Mouse (Mus musculus): ENCODE measurements at regions not wholly inside any gene's neighbourhood (a gene's known extent, or its start where the extent isn't known, plus 50 kb on each side); places are given as distances from the start of the nearest gene placed in this dataset.

DNA sequence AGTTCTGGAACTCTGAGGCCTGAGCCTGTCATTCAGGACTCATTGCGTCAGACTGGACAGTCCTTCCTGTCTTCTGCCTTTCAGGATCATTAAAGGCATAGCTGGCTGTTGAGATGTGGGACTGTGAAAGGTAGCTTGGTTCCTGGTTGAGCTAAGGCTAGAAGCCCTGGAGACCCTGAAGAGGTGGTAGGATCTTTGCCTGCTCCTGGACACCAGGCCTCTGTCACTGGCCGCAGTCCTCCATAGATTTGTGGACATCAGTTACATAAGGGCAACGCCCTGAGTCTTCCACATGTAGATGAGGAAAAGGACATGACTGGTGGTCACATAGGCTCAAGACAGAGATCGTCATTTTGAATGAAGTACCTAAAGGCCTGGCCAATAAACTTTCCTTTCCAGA lies 127.9 kb downstream of the Opa1 start:
- H3K27ac ChIP-seq (replicated peaks; ENCODE audit: low read depth, low read length) = no peak overlapping the region
- H3K4me2 ChIP-seq (ENCODE audit: low read depth, low read length) = no peak overlapping the region
- no peaks in the 10 kb centered on the region for H3K27me3 ChIP-seq (replicated peaks; ENCODE audit: control insufficient read depth, insufficient read depth, low read length)
- H3K36me3 ChIP-seq (ENCODE audit: control insufficient read depth, insufficient read depth, low read length) = no peaks in the 10 kb centered on the region
- 92% methylated on average over 4 of the region's 4 CpGs for WGBS
- no peak overlapping the region for H3K9ac ChIP-seq (ENCODE audit: low read depth, low read length)
- no peak for DNase-seq (ENCODE audit: low spot score)
- H3K4me1 ChIP-seq (ENCODE audit: control insufficient read depth, insufficient read depth, low read length) = no peaks in the 10 kb centered on the region
- H3K4me3 ChIP-seq (ENCODE audit: low read depth, low read length) = no peak overlapping the region
- no peaks in the 10 kb centered on the region for H3K9me3 ChIP-seq (ENCODE audit: control insufficient read depth, low read length)
- no peak for ATAC-seq (ENCODE audit: low read depth)

DNA sequence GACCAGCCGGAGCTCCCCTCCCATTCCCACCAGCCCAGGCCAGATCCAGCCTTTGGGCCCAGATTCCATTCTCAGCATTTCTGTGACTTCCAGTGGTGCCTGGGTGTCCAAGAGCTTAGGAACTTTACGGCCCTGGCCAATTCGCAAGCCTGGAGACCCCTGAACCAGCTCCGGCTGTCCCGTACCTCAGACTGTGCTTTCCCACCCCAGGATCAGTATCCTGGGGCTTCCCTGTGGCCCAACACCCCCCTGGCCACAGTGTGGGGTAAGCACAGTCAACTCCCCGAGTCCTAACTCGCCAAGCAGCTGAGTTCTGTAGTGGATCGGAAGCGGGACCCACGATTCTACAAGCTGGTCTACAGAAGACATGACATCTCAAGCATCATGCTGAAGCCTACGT lies 128.5 kb downstream of the Opa1 start:
- ATAC-seq (ENCODE audit: low read depth) (no peak), DNase-seq (ENCODE audit: low spot score) (no peak)
- Histone ChIP-seq H3K4me1 (ENCODE audit: control insufficient read depth, insufficient read depth, low read length) (0 out of 2 replicates have a peak, but pooled peaks cover 5% of the 10 kb centered on the region), H3K36me3 (ENCODE audit: control insufficient read depth, insufficient read depth, low read length) (no peaks in the 10 kb centered on the region), H3K9ac (ENCODE audit: low read depth, low read length) (no peak overlapping the region), H3K27me3 (replicated peaks; ENCODE audit: control insufficient read depth, insufficient read depth, low read length) (no peaks in the 10 kb centered on the region), H3K4me2 (ENCODE audit: low read depth, low read length) (no peak overlapping the region), H3K4me3 (ENCODE audit: low read depth, low read length) (no peak overlapping the region), H3K27ac (replicated peaks; ENCODE audit: low read depth, low read length) (no peak overlapping the region), H3K9me3 (ENCODE audit: control insufficient read depth, low read length) (no peaks in the 10 kb centered on the region)
- WGBS = 86% methylated on average over 11 of the region's 11 CpGs

DNA sequence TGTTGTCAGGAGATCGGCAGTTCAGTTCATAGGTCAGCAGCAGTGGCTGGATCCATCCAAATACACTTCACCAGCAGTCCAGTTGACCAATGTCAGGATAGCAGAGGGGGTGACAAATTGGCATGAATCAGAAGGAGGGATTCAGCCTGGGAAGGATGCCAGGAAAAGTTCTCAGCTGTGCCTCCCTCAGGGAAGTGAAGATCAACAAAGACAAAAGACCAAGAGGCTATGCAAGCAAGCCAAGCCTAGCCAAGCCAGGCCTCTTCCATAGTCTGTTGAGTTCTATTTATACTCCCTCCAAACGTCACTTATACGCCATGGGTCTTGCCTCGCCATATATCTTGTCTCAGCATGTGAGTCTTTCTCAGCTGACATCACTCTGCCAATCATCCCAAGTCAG lies 129.9 kb downstream of the Opa1 start:
- H3K4me3 ChIP-seq (ENCODE audit: low read depth, low read length) = no peak overlapping the region
- ATAC-seq (ENCODE audit: low read depth) (no peak), DNase-seq (ENCODE audit: low spot score) (no peak)
- no peaks in the 10 kb centered on the region for H3K27me3 ChIP-seq (replicated peaks; ENCODE audit: control insufficient read depth, insufficient read depth, low read length)
- peaks cover 8% of the 10 kb centered on the region; the same call in 1 of the 2 replicates for H3K4me1 ChIP-seq (ENCODE audit: control insufficient read depth, insufficient read depth, low read length)
- H3K9ac ChIP-seq (ENCODE audit: low read depth, low read length) = no peak overlapping the region
- H3K9me3 ChIP-seq (ENCODE audit: control insufficient read depth, low read length) = no peaks in the 10 kb centered on the region
- H3K4me2 ChIP-seq (ENCODE audit: low read depth, low read length) = no peak overlapping the region
- WGBS = 78% methylated on average over 4 of the region's 4 CpGs
- H3K36me3 ChIP-seq (ENCODE audit: control insufficient read depth, insufficient read depth, low read length) = no peaks in the 10 kb centered on the region
- no peak overlapping the region for H3K27ac ChIP-seq (replicated peaks; ENCODE audit: low read depth, low read length)

DNA sequence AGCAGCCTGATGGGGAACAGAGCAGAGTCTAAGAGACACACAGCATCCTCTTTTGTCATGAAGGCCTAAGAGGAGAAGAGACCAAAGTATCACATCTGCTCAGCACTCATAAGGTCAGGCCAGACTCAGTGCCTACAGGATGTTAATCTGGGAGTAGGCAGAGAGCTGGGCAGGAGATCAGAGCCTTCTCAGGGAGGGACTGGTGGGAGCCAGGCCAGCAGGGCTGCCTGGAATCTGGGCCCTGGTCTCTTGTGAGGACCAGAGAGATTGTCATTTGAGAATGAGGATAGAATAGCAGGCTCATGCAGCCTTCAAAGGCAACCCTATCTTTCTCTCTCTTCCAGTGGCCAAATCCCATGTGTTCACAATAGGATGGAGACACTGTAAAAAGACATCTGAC lies 132.3 kb downstream of the Opa1 start:
- Histone ChIP-seq H3K4me1 (ENCODE audit: control insufficient read depth, insufficient read depth, low read length) (peaks cover 17% of the 10 kb centered on the region; the same call in 1 of the 2 replicates), H3K36me3 (ENCODE audit: control insufficient read depth, insufficient read depth, low read length) (no peaks in the 10 kb centered on the region), H3K4me3 (ENCODE audit: low read depth, low read length) (no peak overlapping the region), H3K27me3 (replicated peaks; ENCODE audit: control insufficient read depth, insufficient read depth, low read length) (no peaks in the 10 kb centered on the region), H3K4me2 (ENCODE audit: low read depth, low read length) (no peak overlapping the region), H3K27ac (replicated peaks; ENCODE audit: low read depth, low read length) (no peak overlapping the region), H3K9me3 (ENCODE audit: control insufficient read depth, low read length) (no peaks in the 10 kb centered on the region), H3K9ac (ENCODE audit: low read depth, low read length) (no peak overlapping the region)
- ATAC-seq (ENCODE audit: low read depth) = no peak
- no peak for DNase-seq (ENCODE audit: low spot score)

DNA sequence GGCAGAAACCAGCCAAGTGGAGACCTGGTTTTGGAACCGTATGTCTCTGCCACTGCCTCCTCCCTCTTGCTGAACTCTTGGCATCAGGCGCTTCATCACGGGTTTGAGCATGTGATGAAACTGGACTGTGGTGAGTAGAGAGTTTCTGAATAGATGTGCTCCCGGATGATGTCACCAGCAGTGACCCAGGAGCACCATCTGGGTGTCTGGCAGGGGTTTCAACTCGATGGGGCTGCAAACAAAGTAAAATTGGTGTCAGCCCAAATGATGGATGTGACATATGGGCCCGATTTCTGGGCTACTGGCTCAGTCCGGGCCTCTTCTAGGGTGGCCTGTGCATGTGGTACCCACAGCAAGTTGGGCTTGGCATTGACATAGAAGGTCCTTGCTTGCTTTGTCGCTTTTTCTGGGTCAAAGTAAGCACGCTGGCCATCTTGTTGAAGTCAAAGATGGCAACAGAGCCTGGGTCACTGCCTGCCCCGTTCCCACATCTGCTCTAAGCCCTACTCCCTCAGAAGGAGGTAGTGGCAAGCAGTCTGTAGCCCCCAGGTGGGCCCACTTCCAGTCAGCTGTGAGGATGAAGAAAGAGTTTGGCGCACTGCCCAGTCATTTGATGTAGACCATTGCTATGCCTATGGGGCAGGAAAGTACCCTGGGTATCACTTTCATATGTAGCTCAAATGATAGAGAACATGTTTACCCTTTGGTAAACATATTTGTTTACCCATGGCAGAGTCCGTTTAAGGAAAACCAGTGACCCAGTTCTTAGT lies 133.0 kb downstream of the Opa1 start:
- WGBS = 67% methylated on average over 12 of the region's 12 CpGs
- no peak overlapping the region for H3K27ac ChIP-seq (replicated peaks; ENCODE audit: low read depth, low read length)
- H3K4me2 ChIP-seq (ENCODE audit: low read depth, low read length) = no peak overlapping the region
- H3K27me3 ChIP-seq (replicated peaks; ENCODE audit: control insufficient read depth, insufficient read depth, low read length) = no peaks in the 10 kb centered on the region
- H3K9ac ChIP-seq (ENCODE audit: low read depth, low read length) = no peak overlapping the region
- H3K4me3 ChIP-seq (ENCODE audit: low read depth, low read length) = no peak overlapping the region
- ATAC-seq (ENCODE audit: low read depth) (peak; percentile 57), DNase-seq (ENCODE audit: low spot score) (no peak)
- H3K9me3 ChIP-seq (ENCODE audit: control insufficient read depth, low read length) = no peaks in the 10 kb centered on the region
- peaks cover 17% of the 10 kb centered on the region; the same call in 1 of the 2 replicates for H3K4me1 ChIP-seq (ENCODE audit: control insufficient read depth, insufficient read depth, low read length)
- H3K36me3 ChIP-seq (ENCODE audit: control insufficient read depth, insufficient read depth, low read length) = no peaks in the 10 kb centered on the region

DNA sequence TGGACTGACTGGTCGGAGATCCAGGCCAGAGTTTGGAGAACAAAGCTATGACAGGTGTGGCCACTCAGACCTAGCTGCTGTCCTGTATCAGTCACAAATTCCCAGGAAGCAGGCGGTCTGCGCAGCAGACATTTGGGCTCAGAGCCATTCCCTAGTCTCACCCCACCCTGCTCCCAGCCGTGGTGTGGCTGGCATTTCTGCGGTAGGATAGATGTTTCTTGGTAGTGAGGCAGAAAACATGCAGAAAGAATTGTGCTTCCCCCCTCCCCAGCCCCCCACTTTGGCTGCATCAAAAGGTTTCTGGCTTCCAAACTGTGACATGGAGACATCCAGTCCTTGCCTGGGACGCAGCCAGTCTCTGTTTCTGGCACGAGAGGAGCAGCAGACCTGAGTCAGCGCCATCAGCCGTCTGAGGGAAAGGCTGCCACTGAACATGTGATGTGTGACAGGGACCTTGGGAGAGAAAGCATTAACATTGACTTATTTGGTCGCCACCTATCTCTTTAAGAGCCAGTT lies 135.5 kb downstream of the Opa1 start:
- Histone ChIP-seq H3K36me3 (ENCODE audit: control insufficient read depth, insufficient read depth, low read length) (no peaks in the 10 kb centered on the region), H3K4me2 (ENCODE audit: low read depth, low read length) (no peak overlapping the region), H3K4me3 (ENCODE audit: low read depth, low read length) (no peak overlapping the region), H3K4me1 (ENCODE audit: control insufficient read depth, insufficient read depth, low read length) (peaks cover 25% of the 10 kb centered on the region), H3K9me3 (ENCODE audit: control insufficient read depth, low read length) (no peaks in the 10 kb centered on the region), H3K27ac (replicated peaks; ENCODE audit: low read depth, low read length) (no peak overlapping the region), H3K9ac (ENCODE audit: low read depth, low read length) (no peak overlapping the region), H3K27me3 (replicated peaks; ENCODE audit: control insufficient read depth, insufficient read depth, low read length) (no peaks in the 10 kb centered on the region)
- 40% methylated on average over 10 of the region's 10 CpGs for WGBS
- peak; percentile 32; the same call in 1 of the 2 replicates for ATAC-seq (ENCODE audit: low read depth)
- peak; percentile 67 for DNase-seq (ENCODE audit: low spot score)

DNA sequence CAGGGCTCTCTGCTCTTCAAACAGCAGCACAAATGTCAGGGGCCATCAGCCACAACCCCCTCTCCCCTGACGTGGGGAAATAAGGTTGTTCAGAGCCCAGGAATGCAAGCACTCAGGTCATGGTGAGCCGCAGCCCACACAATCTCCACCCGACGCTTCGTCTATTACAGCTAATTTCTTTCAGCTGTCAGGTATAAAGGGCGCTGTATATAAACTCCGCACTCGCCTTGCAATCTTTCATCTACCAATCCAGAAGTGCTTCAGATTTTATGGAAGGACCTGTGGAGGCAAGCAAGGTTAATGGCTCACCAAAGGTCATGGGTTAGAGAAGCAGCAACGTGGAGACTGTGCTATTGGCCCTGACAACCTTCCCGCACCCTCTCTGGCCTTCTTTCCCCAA lies 139.8 kb downstream of the Opa1 start:
- H3K4me2 ChIP-seq (ENCODE audit: low read depth, low read length) = no peak overlapping the region
- peaks cover 29% of the 10 kb centered on the region for H3K4me1 ChIP-seq (ENCODE audit: control insufficient read depth, insufficient read depth, low read length)
- 44% methylated on average over 9 of the region's 10 CpGs for WGBS
- DNase-seq (ENCODE audit: low spot score) (no peak), ATAC-seq (ENCODE audit: low read depth) (no peak)
- H3K27ac ChIP-seq (replicated peaks; ENCODE audit: low read depth, low read length) = no peak overlapping the region
- H3K27me3 ChIP-seq (replicated peaks; ENCODE audit: control insufficient read depth, insufficient read depth, low read length) = no peaks in the 10 kb centered on the region; the same call in 1 of the 2 replicates
- H3K36me3 ChIP-seq (ENCODE audit: control insufficient read depth, insufficient read depth, low read length) = no peaks in the 10 kb centered on the region
- no peaks in the 10 kb centered on the region for H3K9me3 ChIP-seq (ENCODE audit: control insufficient read depth, low read length)
- H3K9ac ChIP-seq (ENCODE audit: low read depth, low read length) = no peak overlapping the region
- no peak overlapping the region for H3K4me3 ChIP-seq (ENCODE audit: low read depth, low read length)

DNA sequence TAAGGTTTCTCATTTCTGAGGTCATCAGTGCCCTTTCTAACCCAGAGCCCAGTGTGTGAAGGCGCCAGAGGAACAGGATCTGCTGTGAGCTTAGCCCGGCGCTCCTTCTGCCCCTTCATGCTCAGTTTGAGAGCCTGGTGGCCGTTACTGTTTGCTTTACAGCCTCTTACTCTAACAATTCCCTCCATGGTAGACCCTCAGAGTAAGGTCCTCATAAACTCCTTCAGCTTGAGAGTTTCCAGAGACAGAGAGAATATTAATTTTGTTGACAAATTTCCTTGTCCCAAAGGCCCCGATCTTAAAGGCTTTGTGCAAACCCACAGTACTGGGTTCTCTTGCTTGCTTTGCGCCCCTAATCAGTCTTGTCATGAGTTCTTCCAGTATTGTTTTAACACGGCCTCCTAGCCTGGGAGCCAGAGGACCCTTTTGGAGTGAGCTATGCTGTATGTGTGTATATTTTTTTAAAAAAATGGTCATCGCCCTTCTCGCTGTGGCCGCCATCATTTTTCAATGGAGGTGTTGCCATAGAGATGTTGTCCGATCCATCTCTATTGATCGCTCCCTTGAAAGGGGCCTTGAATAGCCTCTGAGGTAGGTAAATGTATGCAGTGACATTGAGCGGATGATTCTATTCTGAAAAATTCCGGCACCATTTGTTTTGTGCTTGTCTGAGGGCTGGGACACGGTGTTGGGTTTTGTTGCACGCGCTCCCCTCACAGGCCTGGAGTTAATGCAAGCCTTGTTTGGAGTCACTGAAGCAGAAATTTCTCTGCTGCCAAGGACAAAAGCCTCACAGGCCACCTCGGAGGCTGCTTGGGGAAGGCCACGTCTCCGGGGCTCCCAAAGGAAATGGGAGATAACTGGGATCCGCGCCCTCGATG lies 140.7 kb downstream of the Opa1 start:
- H3K27me3 ChIP-seq (replicated peaks; ENCODE audit: control insufficient read depth, insufficient read depth, low read length) = no peaks in the 10 kb centered on the region; the same call in 1 of the 2 replicates
- peaks cover 21% of the 10 kb centered on the region for H3K4me1 ChIP-seq (ENCODE audit: control insufficient read depth, insufficient read depth, low read length)
- no peaks in the 10 kb centered on the region for H3K9me3 ChIP-seq (ENCODE audit: control insufficient read depth, low read length)
- ATAC-seq (ENCODE audit: low read depth) (peak; percentile 82), DNase-seq (ENCODE audit: low spot score) (peak; percentile 77)
- no peak overlapping the region for H3K27ac ChIP-seq (replicated peaks; ENCODE audit: low read depth, low read length)
- H3K4me2 ChIP-seq (ENCODE audit: low read depth, low read length) = no peak overlapping the region
- 70% methylated on average over 23 of the region's 23 CpGs for WGBS
- H3K9ac ChIP-seq (ENCODE audit: low read depth, low read length) = no peak overlapping the region
- H3K4me3 ChIP-seq (ENCODE audit: low read depth, low read length) = no peak overlapping the region
- no peaks in the 10 kb centered on the region for H3K36me3 ChIP-seq (ENCODE audit: control insufficient read depth, insufficient read depth, low read length)

All from embryonic facial prominence, embryonic 14.5 days (tissue).